Mouse (Mus musculus) kidney, adult 2 months (tissue): ENCODE measurements at regions not wholly inside any gene's neighbourhood (a gene's known extent, or its start where the extent isn't known, plus 50 kb on each side); places are given as distances from the start of the nearest gene placed in this dataset.

ENCODE experiments used
- DNase-seq: peaks from one replicate; pipeline ENCODE4 v3.0.0; 2021
- H3K27ac ChIP-seq: fragments of 200-500 bp; 2 replicates; pipeline ENCODE4 v1.5.1; 2012; ENCODE audit warnings: low read depth, low read length, control low read depth, inconsistent platforms; ENCODE audit not compliant: insufficient read depth
- H3K27me3 ChIP-seq: fragments of 200-500 bp; replicated peaks from 2 replicates; pipeline ENCODE4 v1.6.1; 2012; ENCODE audit warnings: mild to moderate bottlenecking, moderate library complexity, low read length, inconsistent platforms; ENCODE audit not compliant: control insufficient read depth, insufficient read depth
- H3K36me3 ChIP-seq: fragments of 200-500 bp; 2 replicates; pipeline ENCODE4 v1.6.1; 2012; ENCODE audit warnings: mild to moderate bottlenecking, moderate library complexity, low read length, inconsistent platforms; ENCODE audit not compliant: control insufficient read depth, insufficient read depth
- H3K4me1 ChIP-seq: fragments of 200-500 bp; 2 replicates; pipeline ENCODE4 v1.6.1; 2011; ENCODE audit warnings: low read length; ENCODE audit not compliant: control insufficient read depth, insufficient read depth
- H3K4me3 ChIP-seq: fragments of 200-500 bp; 2 replicates; pipeline ENCODE4 v1.5.1; 2011; ENCODE audit warnings: mild to moderate bottlenecking, low read depth, low read length, control low read depth; ENCODE audit not compliant: insufficient read depth
- CTCF ChIP-seq: fragments of 200-500 bp; conservative IDR thresholded peaks from 2 replicates; pipeline ENCODE4 v1.5.1; 2011; ENCODE audit warnings: low read depth, mild to moderate bottlenecking, control low read depth, low read length, moderate library complexity, mixed read lengths; ENCODE audit not compliant: insufficient read depth, insufficient read length
- POLR2A ChIP-seq: fragments of 200-500 bp; IDR thresholded peaks from one replicate; pipeline ENCODE4 v1.6.1; 2011; ENCODE audit warnings: low read depth, low read length, control low read depth
- WGBS: fragments of 180-500 bp; shearing (Covaris S2); methylation state at CpG from one replicate; pipeline ENCODE4 v1.1.7; 2018; 5-methylcytosine and 5-hydroxymethylcytosine counted together

DNA sequence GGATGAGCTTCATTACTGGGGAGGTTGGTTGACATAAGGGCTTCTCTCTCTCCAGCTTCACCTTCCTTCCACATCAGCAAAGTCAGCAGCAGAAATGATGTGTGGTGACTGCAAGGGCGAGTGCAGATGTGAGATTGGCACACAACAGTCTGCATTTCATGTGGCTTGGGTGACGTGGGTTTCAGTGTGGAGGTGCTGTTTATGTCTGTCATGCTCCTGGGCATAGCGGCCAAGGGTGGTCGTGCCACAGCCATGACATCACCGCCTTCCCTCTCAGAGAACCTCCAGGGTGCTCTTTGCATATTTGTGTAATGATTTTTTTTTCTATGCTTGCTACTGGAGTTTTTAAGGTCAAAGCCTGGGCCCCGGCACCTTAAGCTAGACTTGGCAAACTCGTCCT, 64.0 kb downstream of the Pthlh start:
- 68% methylated on average over 7 of the region's 7 CpGs for WGBS
- no peaks in the 10 kb centered on the region for H3K27me3 ChIP-seq
- DNase-seq = peak; percentile 4
- H3K27ac ChIP-seq = no peak overlapping the region
- H3K4me1 ChIP-seq = no peaks in the 10 kb centered on the region
- TF ChIP-seq POLR2A = no peak
- no peak for TF ChIP-seq CTCF
- no peak overlapping the region for H3K4me3 ChIP-seq
- no peaks in the 10 kb centered on the region for H3K36me3 ChIP-seq

DNA sequence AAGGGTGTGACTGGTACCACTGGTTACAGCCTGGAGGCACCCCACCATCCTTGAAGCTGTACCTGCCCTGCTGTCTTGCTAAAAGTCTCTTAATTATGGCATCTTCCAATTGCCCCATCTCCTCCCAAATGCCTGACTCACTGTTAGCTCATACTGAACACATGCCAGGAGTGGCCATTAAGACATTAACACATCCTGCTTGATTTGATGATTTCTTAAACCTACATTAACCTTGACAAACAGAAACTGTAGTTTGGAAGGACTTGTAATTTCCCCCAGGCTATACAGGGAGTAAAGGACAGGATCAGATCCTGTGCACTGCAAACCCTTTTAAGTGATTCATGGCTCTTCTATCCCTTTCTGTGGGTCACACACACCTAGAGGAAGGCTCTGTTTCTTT, 64.6 kb downstream of the Pthlh start:
- Histone ChIP-seq H3K36me3 (no peaks in the 10 kb centered on the region), H3K27me3 (no peaks in the 10 kb centered on the region), H3K27ac (no peak overlapping the region), H3K4me1 (no peaks in the 10 kb centered on the region), H3K4me3 (no peak overlapping the region)
- TF ChIP-seq POLR2A (no peak), CTCF (no peak)
- DNase-seq = no peak

DNA sequence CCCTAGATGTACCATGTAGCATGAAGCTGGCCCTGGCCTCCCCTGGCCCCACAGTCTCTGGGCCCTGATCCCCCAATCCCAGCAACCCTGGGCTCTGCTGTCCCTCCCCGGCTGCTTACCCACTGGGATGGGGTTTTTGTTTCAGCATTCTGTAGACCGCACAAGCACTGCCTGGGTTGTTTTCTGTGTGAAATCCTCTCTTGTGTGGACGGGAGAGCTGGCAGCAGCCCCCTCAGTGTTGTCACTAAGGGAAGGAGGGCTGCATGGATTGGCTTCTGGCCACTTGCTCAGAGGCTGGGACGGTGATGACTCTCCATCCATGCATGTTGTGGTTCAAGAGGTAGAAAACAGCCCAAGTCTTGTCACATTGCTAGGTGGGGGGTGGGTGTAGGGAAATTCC, 67.6 kb downstream of the Pthlh start:
- Histone ChIP-seq H3K27ac (no peak overlapping the region), H3K4me3 (no peak overlapping the region), H3K27me3 (no peaks in the 10 kb centered on the region), H3K36me3 (no peaks in the 10 kb centered on the region), H3K4me1 (no peaks in the 10 kb centered on the region)
- 78% methylated on average over 4 of the region's 4 CpGs for WGBS
- TF ChIP-seq POLR2A (no peak), CTCF (no peak)
- no peak for DNase-seq

DNA sequence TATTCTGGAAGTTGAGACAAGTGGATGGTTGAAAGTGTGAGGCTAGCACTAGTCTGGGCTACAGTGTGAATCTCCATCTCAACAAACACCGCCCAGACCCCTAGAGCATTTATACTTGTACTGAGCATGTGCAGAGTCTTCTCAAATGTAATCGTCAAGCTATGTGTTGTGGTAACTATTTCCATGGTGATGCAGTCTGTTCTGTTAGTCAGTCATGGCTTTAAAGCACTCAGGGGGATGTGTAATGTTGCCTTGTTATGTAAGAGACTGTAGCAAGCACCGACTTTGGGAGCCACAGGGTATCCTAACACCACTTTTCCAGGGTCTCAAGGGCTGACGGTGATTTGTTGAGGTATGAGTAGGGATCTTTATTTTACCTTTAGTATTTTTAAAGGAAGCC, 68.7 kb downstream of the Pthlh start:
- H3K27ac ChIP-seq = no peak overlapping the region
- TF ChIP-seq POLR2A (no peak), CTCF (no peak)
- H3K27me3 ChIP-seq = no peaks in the 10 kb centered on the region
- no peaks in the 10 kb centered on the region for H3K36me3 ChIP-seq
- WGBS = 85% methylated on average over 4 of the region's 4 CpGs
- H3K4me1 ChIP-seq = no peaks in the 10 kb centered on the region
- no peak for DNase-seq
- no peak overlapping the region for H3K4me3 ChIP-seq

DNA sequence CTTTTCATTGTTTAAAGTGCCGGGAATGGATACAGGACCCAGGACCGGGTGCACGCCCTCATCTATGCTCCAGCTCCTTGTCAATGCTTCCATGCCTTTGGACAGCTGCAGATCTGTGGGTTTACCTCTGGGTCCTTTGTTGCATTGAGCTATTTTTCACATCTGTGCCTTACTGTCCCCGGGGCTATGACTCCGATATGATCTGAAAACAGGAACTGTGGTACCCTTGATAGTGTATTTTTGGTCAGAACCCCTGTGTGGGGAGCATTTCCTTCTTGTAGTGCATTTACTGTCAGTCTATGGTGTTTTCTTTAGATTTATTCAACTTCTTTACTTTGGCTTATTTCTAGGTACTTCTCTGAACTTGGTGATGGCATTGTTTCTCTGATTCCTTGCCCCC, 76.3 kb downstream of the Pthlh start:
- WGBS = 73% methylated on average over 5 of the region's 5 CpGs
- no peak for DNase-seq
- no peaks in the 10 kb centered on the region for H3K4me1 ChIP-seq
- TF ChIP-seq CTCF (no peak), POLR2A (no peak)
- no peaks in the 10 kb centered on the region for H3K27me3 ChIP-seq
- H3K36me3 ChIP-seq = no peaks in the 10 kb centered on the region
- no peak overlapping the region for H3K4me3 ChIP-seq
- H3K27ac ChIP-seq = no peak overlapping the region

DNA sequence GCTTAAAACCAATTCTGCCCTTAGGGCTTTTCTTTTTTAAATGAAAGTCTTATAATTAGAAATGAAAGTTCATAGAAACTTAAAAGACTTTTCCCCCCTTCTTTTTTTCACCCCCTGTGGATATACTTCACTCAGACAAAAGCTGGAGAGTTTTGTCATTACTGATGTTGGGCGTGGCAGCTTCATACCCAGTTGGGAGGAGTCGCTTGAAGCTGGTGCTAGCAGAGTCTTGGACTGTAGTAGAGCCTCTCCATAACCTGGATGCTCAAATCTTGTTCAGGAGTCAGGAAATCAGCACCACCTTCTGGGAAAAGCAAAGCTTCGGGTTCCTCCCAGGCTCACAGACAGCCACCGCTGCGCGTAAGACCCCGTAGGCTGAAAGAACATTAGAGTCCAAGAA, 85.7 kb downstream of the Pthlh start:
- Histone ChIP-seq H3K36me3 (no peaks in the 10 kb centered on the region), H3K27me3 (no peaks in the 10 kb centered on the region), H3K4me3 (no peak overlapping the region), H3K4me1 (no peaks in the 10 kb centered on the region), H3K27ac (no peak overlapping the region)
- TF ChIP-seq POLR2A (no peak), CTCF (no peak)
- DNase-seq = no peak
- WGBS = 68% methylated on average over 7 of the region's 7 CpGs

DNA sequence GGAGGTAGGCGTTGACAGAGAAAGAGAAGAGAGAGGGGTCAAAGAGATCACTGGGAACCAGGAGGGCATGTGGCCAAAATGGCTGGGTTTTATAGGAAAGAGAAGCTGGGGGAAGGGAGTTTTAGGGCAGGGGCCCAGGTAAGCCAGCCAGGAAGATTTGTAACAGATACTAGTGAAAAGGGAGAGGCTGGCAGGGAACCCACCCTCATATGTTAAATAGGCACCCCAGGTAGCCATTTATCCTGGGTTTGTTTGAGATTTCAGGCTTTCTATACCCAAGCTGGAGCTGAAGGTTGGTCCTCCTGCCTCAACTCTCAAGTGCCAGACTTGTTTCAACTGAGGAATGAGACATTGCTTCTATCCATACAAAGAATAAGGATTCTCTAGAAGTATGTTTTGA, 85.0 kb downstream of the Klhl42 start:
- H3K27me3 ChIP-seq = no peaks in the 10 kb centered on the region

More for the DNA sequence above, 85.0 kb downstream of the Klhl42 start:
- TF ChIP-seq POLR2A = no peak
- TF ChIP-seq CTCF = no peak
- no peak overlapping the region for H3K27ac ChIP-seq
- no peaks in the 10 kb centered on the region for H3K4me1 ChIP-seq
- no peak overlapping the region for H3K4me3 ChIP-seq
- no peak for DNase-seq
- 52% methylated on average over 1 of the region's 1 CpGs for WGBS
- no peaks in the 10 kb centered on the region for H3K36me3 ChIP-seq
